8 mouse cellular contexts compared by ENCODE assay signal in the genomic region with DNA sequence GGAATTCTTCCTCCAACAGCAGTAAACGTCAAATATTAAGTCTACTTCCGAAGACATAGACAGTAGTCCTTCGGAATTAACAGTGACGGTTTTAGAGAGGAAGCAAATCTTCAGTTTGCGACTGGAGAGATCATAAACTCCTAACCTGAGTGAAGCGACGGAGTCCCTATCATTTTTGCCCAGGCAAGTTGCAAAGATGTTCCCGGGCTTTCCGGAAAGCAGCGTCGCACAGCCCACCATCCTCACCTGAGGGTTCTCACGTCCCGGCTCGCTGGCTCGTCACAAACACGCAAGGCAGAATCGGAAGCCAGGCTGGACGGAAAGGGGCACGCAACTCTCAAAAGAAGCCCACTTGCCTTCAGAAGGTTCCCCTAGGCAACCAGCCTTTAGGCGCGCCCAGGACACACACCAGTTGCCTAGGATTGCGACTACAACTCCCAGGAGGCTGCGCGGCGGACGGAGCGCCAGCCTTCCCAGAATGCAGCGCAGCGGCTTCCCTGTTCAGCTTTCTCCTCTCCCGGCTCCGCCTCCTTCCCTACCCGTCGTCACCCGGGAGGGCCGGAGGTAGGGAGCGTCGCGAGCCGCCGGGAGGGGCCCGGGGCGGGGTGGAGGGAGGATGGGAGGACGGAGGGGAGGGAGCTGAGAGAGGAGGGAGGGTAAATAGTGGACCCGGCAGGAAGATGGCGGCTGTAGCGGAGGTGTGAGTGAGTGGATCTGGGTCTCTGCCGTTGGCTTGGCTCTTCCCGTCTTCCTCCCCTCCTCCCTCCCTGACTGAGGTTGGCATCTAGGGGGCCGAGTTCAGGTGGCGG. TPM values are rescaled to one million over a fixed set of nuclear protein-coding genes. Genes with fewer than 3 reads are reported as not detected.
A peak's percentile ranks its signal among the peaks of the same experiment; 100 is the strongest.
DNase-seq lines count a peak whose midpoint lies in the region; ATAC-seq and TF ChIP-seq lines count a peak whose summit lies in the region.

Gene Polk (minus strand): TSS at position 499 of the 809 bp plus-strand sequence.
Gene Col4a3bp (plus strand): TSS at position 538 of the 809 bp plus-strand sequence.

- TF ChIP-seq POLR2A in cortical plate, adult 2 months (IDR thresholded peaks at IDR 0.05; ENCODE audit: extremely low read depth, insufficient read depth, low read length) = peak; percentile 97

- peak within 1 kb of the TSS; percentile 54 for H3K4me3 ChIP-seq in cortical plate, adult 2 months (ENCODE audit: insufficient read depth, low read length)
- peak within 1 kb of the TSS; percentile 99 for H3K4me3 ChIP-seq in megakaryocyte, embryonic 14.5 days (replicated peaks)

- H3K9me3 ChIP-seq in megakaryocyte, embryonic 14.5 days = no peaks in the 10 kb centered on the region

- H3K36me3 ChIP-seq in megakaryocyte, embryonic 14.5 days (replicated peaks; ENCODE audit: low read length) = peaks cover 6% of the 10 kb centered on the region

- DNase-seq in gastrocnemius, adult 8-10 months (ENCODE audit: low spot score in 2 of 2) = peak; percentile 95 to 96
- DNase-seq in hindlimb bud, embryonic 11.5 days (ENCODE audit: extremely low spot score, low read depth, low spot score) = peak; percentile 78
- DNase-seq in left cerebral cortex, adult 8-10 months (ENCODE audit: low spot score in 2 of 2) = peak; percentile 85 to 96
- peak; percentile 97 to 98 for DNase-seq in right cerebral cortex, postnatal 10 days (ENCODE audit: low spot score in 2 of 2)
- peak; percentile 87 for DNase-seq in urinary bladder, postnatal 25 days (ENCODE audit: low spot score)

- no peak for TF ChIP-seq CTCF in cortical plate, adult 2 months (IDR thresholded peaks at IDR 0.05; ENCODE audit: extremely low read depth, insufficient read depth, low read length)

- no peaks in the 10 kb centered on the region for H3K4me1 ChIP-seq in cortical plate, adult 2 months (ENCODE audit: control insufficient read depth, insufficient read depth, low read length)
- peaks cover 29% of the 10 kb centered on the region for H3K4me1 ChIP-seq in megakaryocyte, embryonic 14.5 days

- ATAC-seq in activated CD4-positive, CD25-positive, alpha-beta regulatory T cell, adult 4 months = peak; percentile 91

- peak within 1 kb of the TSS; percentile 94 for H3K27ac ChIP-seq in cortical plate, adult 2 months (ENCODE audit: insufficient read depth, low read length)

- H3K27me3 ChIP-seq in megakaryocyte, embryonic 14.5 days (replicated peaks) = no peaks in the 10 kb centered on the region

RNA-seq across cellular contexts. Expression of gene Polk, which starts in this region (rescaled TPM):
- polyA plus RNA-seq in activated CD4-positive, CD25-positive, alpha-beta regulatory T cell, adult 4 months (2017; shearing (Covaris generic)) = 10 to 100 TPM; 23.3 to 28.0 TPM
- polyA plus RNA-seq in cortical plate, adult 2 months (2012; rRNA removed) = 7.2 and 8.3 TPM in 2 replicates
- 1 to 10 TPM; 3.3 to 8.9 (median 5.9) TPM for total RNA-seq in gastrocnemius, adult 8-10 months (2022)
- 10 to 100 TPM; 12.8 to 15.2 (median 14.3) TPM for total RNA-seq in left cerebral cortex, adult 8-10 months (2022)
- polyA plus RNA-seq in megakaryocyte, embryonic 14.5 days (2012; ENCODE audit: insufficient read depth, low replicate concordance) = 0.57 TPM in 1 of 2 replicates, not detected in the other

RNA-seq across cellular contexts. Expression of gene Col4a3bp, which starts in this region (rescaled TPM):
- polyA plus RNA-seq in activated CD4-positive, CD25-positive, alpha-beta regulatory T cell, adult 4 months (2017; shearing (Covaris generic)) = 1 to 10 TPM; 5.6 to 8.7 TPM
- 35.5 and 40.0 TPM in 2 replicates for polyA plus RNA-seq in cortical plate, adult 2 months (2012; rRNA removed)
- 10 to 100 TPM; 44.9 to 59.9 (median 46.6) TPM for total RNA-seq in gastrocnemius, adult 8-10 months (2022)
- 10 to 100 TPM; 65.8 to 84.1 (median 71.5) TPM for total RNA-seq in left cerebral cortex, adult 8-10 months (2022)
- 2.6 and 11.2 TPM in 2 replicates for polyA plus RNA-seq in megakaryocyte, embryonic 14.5 days (2012; ENCODE audit: insufficient read depth, low replicate concordance)

Comparison
In these comparisons a context has a peak if more than half of its experiments do, and no peak if none do; other contexts are left out.
1. Peak in every context shown above with its lines: DNase-seq, ATAC-seq, H3K4me3 ChIP-seq and H3K27ac ChIP-seq.